Mouse (Mus musculus) heart, adult 2 months (tissue): ENCODE results near the gene Adamts5.

Experiments
- CTCF ChIP-seq: fragments of 200-600 bp; IDR thresholded peaks from 2 replicates; pipeline ENCODE4 v1.8.1; 2022; ENCODE audit warnings: antibody characterized with exemption, mild to moderate bottlenecking, moderate library complexity
- EP300 ChIP-seq: fragments of 200-500 bp; IDR thresholded peaks from 2 replicates; pipeline ENCODE4 v1.6.1; 2011; ENCODE audit warnings: low read depth, low read length, control low read depth; ENCODE audit not compliant: insufficient read depth
- POLR2A ChIP-seq: fragments of 200-500 bp; IDR thresholded peaks from 2 replicates; pipeline ENCODE4 v1.6.1; 2011; ENCODE audit warnings: mild to moderate bottlenecking, low read depth, low read length, control low read depth; ENCODE audit not compliant: insufficient read depth

DNA sequence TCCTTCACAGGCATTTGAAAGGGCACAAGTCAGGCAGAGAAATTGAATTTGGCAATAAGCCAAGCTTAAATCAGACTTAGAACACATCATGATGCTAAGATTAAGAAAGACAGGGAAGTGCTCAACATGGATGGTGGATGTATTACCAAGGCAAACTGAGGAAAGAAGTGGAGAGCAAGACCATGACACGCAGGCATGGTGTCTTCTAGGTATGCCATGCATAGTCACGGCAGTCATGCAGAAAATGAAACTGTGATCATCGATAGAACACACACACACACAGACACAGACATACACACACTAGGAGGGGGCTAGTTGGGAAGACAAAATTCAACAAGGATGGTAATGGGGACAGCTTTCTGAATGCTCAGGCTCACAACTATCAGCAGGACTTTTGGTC is 3.8 kb downstream of the Adamts5 start:
- no peak for TF ChIP-seq CTCF
- TF ChIP-seq EP300 = no peak
- TF ChIP-seq POLR2A = no peak
